In the genomic region with DNA sequence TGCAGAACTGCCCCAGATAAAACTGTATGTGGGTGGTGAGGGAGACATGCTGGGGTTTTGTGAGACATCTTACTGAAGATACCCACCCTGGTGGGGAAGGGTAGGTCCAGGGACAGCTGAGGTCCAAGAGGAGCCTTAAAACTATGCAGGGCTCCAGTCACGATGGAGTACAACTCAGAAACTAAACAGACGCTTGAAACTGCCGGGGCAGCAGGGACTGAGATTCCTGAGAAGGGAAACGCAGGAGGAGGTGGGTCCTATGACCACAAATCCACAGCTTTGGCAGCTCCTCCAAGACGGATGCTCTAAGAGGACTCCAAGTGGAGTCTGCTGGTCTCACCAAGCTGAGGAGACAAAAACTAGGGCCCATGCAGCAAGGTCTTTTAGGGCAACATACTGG, we compare ENCODE assay signal across 10 mouse cellular contexts. TPM values are rescaled to one million over a fixed set of nuclear protein-coding genes. Genes with fewer than 3 reads are reported as not detected.
DNase-seq lines count a peak whose midpoint lies in the region; ATAC-seq and TF ChIP-seq lines count a peak whose summit lies in the region.
"Had no signal": no experiment of that assay in that cellular context is flagged by ENCODE, and none has a peak within 500 bp of the region (broad histone marks: within the 10 kb centered on the region; RNA-seq: fewer than 3 reads in every experiment).

No protein-coding gene starts in this region.

- H3K27me3 ChIP-seq in heart, embryonic 12.5 days (replicated peaks), result no peaks in the 10 kb centered on the region
- H3K27me3 ChIP-seq in lung, embryonic 14.5 days (ENCODE audit: insufficient read depth, low read length), result no peaks in the 10 kb centered on the region
- H3K27me3 ChIP-seq in stomach, embryonic 15.5 days (replicated peaks), result no peaks in the 10 kb centered on the region

- peaks cover 78% of the 10 kb centered on the region for H3K4me1 ChIP-seq in heart, embryonic 12.5 days (replicated peaks)
- H3K4me1 ChIP-seq in lung, embryonic 14.5 days (ENCODE audit: insufficient read depth), result peaks cover 35% of the 10 kb centered on the region
- H3K4me1 ChIP-seq in stomach, embryonic 15.5 days, result peaks cover 8% of the 10 kb centered on the region

- no peaks in the 10 kb centered on the region for H3K9me3 ChIP-seq in heart, embryonic 12.5 days (replicated peaks)
- no peaks in the 10 kb centered on the region for H3K9me3 ChIP-seq in lung, embryonic 14.5 days (ENCODE audit: low read depth, low read length)
- H3K9me3 ChIP-seq in stomach, embryonic 15.5 days, result no peaks in the 10 kb centered on the region

- no peak for DNase-seq in heart, postnatal 10 days
- DNase-seq in lung, embryonic 14.5 days, result peak; percentile 39
- no peak for DNase-seq in lung, postnatal 4 days
- peak; percentile 43 for DNase-seq in fibroblast of lung, adult 2 months (ENCODE audit: low read depth)
- no peak for DNase-seq in spleen, adult 12 weeks (ENCODE audit: low spot score)
- no peak for DNase-seq in ovary, postnatal 10 days (ENCODE audit: low spot score)
- DNase-seq: layer of hippocampus, postnatal 36 days; right cerebral cortex, postnatal 14 days had no signal

- WGBS in heart, embryonic 12.5 days, result 17% methylated on average over 5 of the region's 5 CpGs
- 19% methylated on average over 5 of the region's 5 CpGs for WGBS in lung, embryonic 14.5 days
- WGBS in stomach, embryonic 15.5 days, result 25% methylated on average over 5 of the region's 5 CpGs

- intact Hi-C loops in heart, postnatal 10 days (cut with DNase I), result no loop called here

- H3K27ac ChIP-seq in heart, embryonic 12.5 days (ENCODE audit: poor library complexity, severe bottlenecking), result peak overlapping the region; percentile 66
- H3K27ac ChIP-seq in lung, embryonic 14.5 days (ENCODE audit: low read depth), result peak overlapping the region; percentile 26
- peak overlapping the region; percentile 61; the same call in 1 of the 2 replicates for H3K27ac ChIP-seq in stomach, embryonic 15.5 days

- 0 out of 2 replicates have a peak overlapping the region, but pooled peaks have one; percentile 29 for H3K9ac ChIP-seq in heart, embryonic 12.5 days
- H3K9ac ChIP-seq in lung, embryonic 14.5 days, result no peak overlapping the region
- no peak overlapping the region for H3K9ac ChIP-seq in stomach, embryonic 15.5 days

- TF ChIP-seq CTCF in lung, embryonic 14.5 days (IDR thresholded peaks at IDR 0.05; ENCODE audit: low read depth), result no peak

- no peak for ATAC-seq in heart, embryonic 12.5 days (ENCODE audit: insufficient number of reproducible peaks, low FRiP score)
- ATAC-seq in lung, embryonic 14.5 days (ENCODE audit: insufficient read depth), result no peak
- ATAC-seq in stomach, embryonic 15.5 days (ENCODE audit: insufficient read depth, low FRiP score, low read depth), result no peak

- peaks cover 13% of the 10 kb centered on the region for H3K36me3 ChIP-seq in heart, embryonic 12.5 days
- peaks cover 7% of the 10 kb centered on the region; the same call in 1 of the 2 replicates for H3K36me3 ChIP-seq in lung, embryonic 14.5 days (ENCODE audit: insufficient read depth)
- peaks cover 4% of the 10 kb centered on the region; the same call in 1 of the 2 replicates for H3K36me3 ChIP-seq in stomach, embryonic 15.5 days

- H3K4me2 ChIP-seq in heart, embryonic 12.5 days, result peak overlapping the region; percentile 14; the same call in 1 of the 2 replicates
- H3K4me2 ChIP-seq in lung, embryonic 14.5 days, result no peak overlapping the region
- no peak overlapping the region for H3K4me2 ChIP-seq in stomach, embryonic 15.5 days

- no peak overlapping the region for H3K4me3 ChIP-seq in heart, embryonic 12.5 days
- H3K4me3 ChIP-seq in lung, embryonic 14.5 days (ENCODE audit: low read depth, low read length), result no peak overlapping the region
- H3K4me3 ChIP-seq in stomach, embryonic 15.5 days (replicated peaks), result no peak overlapping the region

RNA-seq across cellular contexts. Expression of gene Tspan9, which starts 21.3 kb away (rescaled TPM):
- 172 and 183 TPM in 2 replicates for polyA plus RNA-seq in heart, embryonic 12.5 days (2016; fragmentation: Nextera tagmentation; extraction: Ambion mirVana)
- total RNA-seq in heart, postnatal 10 days (2021), result 100 to 1,000 TPM; 184 to 197 TPM
- polyA plus RNA-seq in lung, embryonic 14.5 days (2014; fragmentation: Nextera tagmentation; extraction: Ambion mirVana), result 118 and 121 TPM in 2 replicates
- 123 and 131 TPM in 2 replicates for polyA plus RNA-seq in stomach, embryonic 15.5 days (2015; fragmentation: Nextera tagmentation; extraction: Ambion mirVana)

Comparison
In these comparisons a context has a peak if more than half of its experiments do, and no peak if none do; other contexts are left out.
1. DNase-seq: peak in lung, embryonic 14.5 days (single experiment) and fibroblast of lung, adult 2 months (single experiment); none in heart, postnatal 10 days (0 of 2), lung, postnatal 4 days (0 of 2), spleen, adult 12 weeks (single experiment) and ovary, postnatal 10 days (single experiment).
2. Peak in every context shown above with its lines, with median percentiles within 50 percentile points of each other: H3K27ac ChIP-seq.